Mouse (Mus musculus) right cerebral cortex, adult 2 months (tissue): ENCODE measurements at regions not wholly inside any gene's neighbourhood (a gene's known extent, or its start where the extent isn't known, plus 50 kb on each side); places are given as distances from the start of the nearest gene placed in this dataset.
A peak's percentile ranks its signal among the peaks of the same experiment; 100 is the strongest.

Experiments
- DNase-seq, 2 experiments: peaks; one replicate each; pipeline ENCODE4 v3.0.0; 2021 to 2022; ENCODE audit warnings: low spot score in 2 of 2

- DNase-seq, result peak in 1 of 2 experiments; percentile 18
Measured at GRCm38 (mm10) chr1:31808074-31808473, 364.4 kb upstream of the Khdrbs2 start.
